Mouse (Mus musculus) stomach, embryonic 14.5 days (tissue): ENCODE results near the gene Lrfn1. TPM values are rescaled to one million over a fixed set of nuclear protein-coding genes. Genes with fewer than 3 reads are reported as not detected.

Experiments used
- ATAC-seq: fragments of 200-750 bp; cut with Nextera tagmentation; 2 replicates; pipeline ENCODE4 v1.8.0; 2017; ENCODE audit warnings: low read depth, moderate TSS enrichment; ENCODE audit not compliant: insufficient number of reproducible peaks, insufficient read depth, low FRiP score
- H3K27ac ChIP-seq: fragments of 300-500 bp; sonication (generic); 2 replicates; pipeline ENCODE4 v1.5.1; 2014; ENCODE audit warnings: mild to moderate bottlenecking, low read length, moderate library complexity, mixed read lengths
- H3K27me3 ChIP-seq: fragments of 300-500 bp; sonication (generic); 2 replicates; pipeline ENCODE4 v1.6.1; 2014; ENCODE audit warnings: low read length, control low read depth, mixed read lengths; ENCODE audit not compliant: control insufficient read depth, insufficient read depth
- H3K36me3 ChIP-seq: fragments of 300-500 bp; sonication (generic); 2 replicates; pipeline ENCODE4 v1.6.1; 2014; ENCODE audit warnings: mild to moderate bottlenecking, control low read depth, low read length, moderate library complexity, mixed read lengths; ENCODE audit not compliant: control insufficient read depth, insufficient read depth
- H3K4me1 ChIP-seq: fragments of 300-500 bp; sonication (generic); 2 replicates; pipeline ENCODE4 v1.6.1; 2014; ENCODE audit warnings: low read length, control low read depth, mixed read lengths; ENCODE audit not compliant: control insufficient read depth, insufficient read depth
- H3K4me2 ChIP-seq: fragments of 300-500 bp; sonication (generic); replicated peaks from 2 replicates; pipeline ENCODE4 v1.6.1; 2014; ENCODE audit warnings: low read depth, low read length, control low read depth
- H3K4me3 ChIP-seq: fragments of 300-500 bp; sonication (generic); 2 replicates; pipeline ENCODE4 v1.5.1; 2014; ENCODE audit warnings: low read depth, low read length, control low read depth
- H3K9ac ChIP-seq: fragments of 300-500 bp; sonication (generic); replicated peaks from 2 replicates; pipeline ENCODE4 v1.6.1; 2014; ENCODE audit warnings: low read depth, mild to moderate bottlenecking, control low read depth, low read length, moderate library complexity, mixed read lengths
- H3K9me3 ChIP-seq: fragments of 300-500 bp; sonication (generic); 2 replicates; pipeline ENCODE4 v1.6.1; 2016; ENCODE audit warnings: low read depth, low read length, control low read depth; ENCODE audit not compliant: control insufficient read depth
- whole genome bisulfite sequencing: fragments of 180-500 bp; shearing (Covaris S2); extraction: QIAGEN DNeasy Blood & Tissue Kit; methylation state at CpG from one replicate; pipeline ENCODE4 v1.1.7; 2014; 5-methylcytosine and 5-hydroxymethylcytosine counted together
- polyA plus RNA-seq: library from polyadenylated mRNA; unstranded; fragments of >200 nt; fragmentation: Nextera tagmentation; extraction: Ambion mirVana; gene quantifications from 2 replicates; pipeline ENCODE4 v1.2.1, GENCODE M21; 2014

The Lrfn1 gene
- polyA plus RNA-seq, 1 experiment from 2014 or later: 4.2 TPM

GRCm38 (mm10) chr7:28441776-28442485 lies 9.8 kb upstream of the Lrfn1 start:
- H3K4me2 ChIP-seq: no peak overlapping the region
- no peak for ATAC-seq
- WGBS: 86% methylated on average over 13 of the region's 14 CpGs

DNA sequence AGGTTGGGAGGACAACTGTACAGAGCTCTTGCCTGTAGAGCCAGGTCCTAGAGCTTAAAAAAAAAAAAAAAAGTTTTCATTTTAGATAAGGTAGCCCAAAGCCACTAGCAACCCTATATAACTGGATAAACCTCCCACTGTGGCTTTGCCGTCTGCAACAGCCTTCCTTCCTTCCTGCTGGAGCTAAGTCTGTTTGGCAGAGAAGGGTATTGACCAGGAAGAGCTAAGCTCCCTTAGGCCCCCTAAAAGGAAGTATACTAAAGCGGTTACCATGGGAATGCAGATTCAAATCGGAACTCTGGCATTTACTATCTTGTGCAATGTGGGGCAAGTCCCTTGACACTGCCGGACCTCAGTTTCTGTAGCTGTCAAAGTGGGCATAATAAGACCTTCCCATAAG lies 9.1 kb upstream of the Lrfn1 start:
- Histone ChIP-seq H3K9ac (no peak overlapping the region), H3K27ac (no peak overlapping the region), H3K27me3 (0 out of 2 replicates have a peak, but pooled peaks cover 3% of the 10 kb centered on the region), H3K4me1 (no peaks in the 10 kb centered on the region), H3K36me3 (no peaks in the 10 kb centered on the region), H3K4me2 (no peak overlapping the region), H3K9me3 (no peaks in the 10 kb centered on the region), H3K4me3 (no peak overlapping the region)
- ATAC-seq: no peak
- WGBS: 46% methylated on average over 4 of the region's 4 CpGs

More at GRCm38 (mm10) chr7:28441776-28442485, 9.8 kb upstream of the Lrfn1 start:
- no peak overlapping the region for H3K4me3 ChIP-seq
- no peaks in the 10 kb centered on the region for H3K4me1 ChIP-seq
- no peaks in the 10 kb centered on the region for H3K36me3 ChIP-seq
- H3K27ac ChIP-seq: no peak overlapping the region
- no peak overlapping the region for H3K9ac ChIP-seq
- H3K27me3 ChIP-seq: 0 out of 2 replicates have a peak, but pooled peaks cover 3% of the 10 kb centered on the region
- no peaks in the 10 kb centered on the region for H3K9me3 ChIP-seq

DNA sequence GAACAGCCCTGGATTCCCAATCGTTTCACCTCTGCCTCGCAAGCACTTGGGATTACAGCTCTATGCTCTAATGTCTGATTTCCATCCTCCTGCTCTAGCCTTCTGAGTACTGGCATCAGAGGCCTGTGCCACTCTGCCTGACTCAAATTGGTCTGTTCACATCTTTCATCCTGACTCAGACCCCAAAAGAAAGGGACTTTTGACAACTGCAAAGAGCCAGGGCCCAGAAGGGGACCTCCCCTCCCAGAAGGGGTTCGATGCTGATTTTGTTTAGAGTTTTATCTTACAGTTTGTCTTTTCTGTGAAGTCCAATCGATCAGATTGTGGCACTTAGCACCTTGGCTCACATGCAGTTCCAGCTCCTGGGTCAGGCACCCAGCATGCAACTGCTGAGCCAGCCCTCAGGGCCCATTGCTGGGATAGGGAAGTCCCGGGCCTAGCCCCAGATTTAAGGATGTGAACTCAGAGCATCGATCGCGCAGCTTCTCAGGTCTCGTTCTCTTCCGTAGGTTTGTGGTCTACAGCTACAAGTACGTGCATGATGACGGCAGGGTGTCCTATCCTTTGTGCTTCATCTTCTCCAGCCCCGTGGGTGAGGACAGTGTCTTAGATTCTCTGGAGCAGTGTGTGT lies 7.3 kb upstream of the Lrfn1 start:
- Histone ChIP-seq H3K4me2 (no peak overlapping the region), H3K4me3 (no peak overlapping the region), H3K36me3 (no peaks in the 10 kb centered on the region), H3K9ac (no peak overlapping the region), H3K27me3 (0 out of 2 replicates have a peak, but pooled peaks cover 3% of the 10 kb centered on the region), H3K4me1 (no peaks in the 10 kb centered on the region), H3K9me3 (no peaks in the 10 kb centered on the region), H3K27ac (no peak overlapping the region)
- WGBS: 79% methylated on average over 13 of the region's 13 CpGs
- ATAC-seq: no peak

- Histone ChIP-seq H3K9me3 (no peaks in the 10 kb centered on the region), H3K9ac (no peak overlapping the region), H3K4me2 (no peak overlapping the region), H3K4me3 (no peak overlapping the region), H3K4me1 (no peaks in the 10 kb centered on the region), H3K27me3 (0 out of 2 replicates have a peak, but pooled peaks cover 3% of the 10 kb centered on the region), H3K27ac (no peak overlapping the region), H3K36me3 (no peaks in the 10 kb centered on the region)
- WGBS: 6% methylated on average over 12 of the region's 12 CpGs
- no peak for ATAC-seq
These were observed 5.3 kb upstream of the Lrfn1 start for GRCm38 (mm10) chr7:28446446-28446845.

DNA sequence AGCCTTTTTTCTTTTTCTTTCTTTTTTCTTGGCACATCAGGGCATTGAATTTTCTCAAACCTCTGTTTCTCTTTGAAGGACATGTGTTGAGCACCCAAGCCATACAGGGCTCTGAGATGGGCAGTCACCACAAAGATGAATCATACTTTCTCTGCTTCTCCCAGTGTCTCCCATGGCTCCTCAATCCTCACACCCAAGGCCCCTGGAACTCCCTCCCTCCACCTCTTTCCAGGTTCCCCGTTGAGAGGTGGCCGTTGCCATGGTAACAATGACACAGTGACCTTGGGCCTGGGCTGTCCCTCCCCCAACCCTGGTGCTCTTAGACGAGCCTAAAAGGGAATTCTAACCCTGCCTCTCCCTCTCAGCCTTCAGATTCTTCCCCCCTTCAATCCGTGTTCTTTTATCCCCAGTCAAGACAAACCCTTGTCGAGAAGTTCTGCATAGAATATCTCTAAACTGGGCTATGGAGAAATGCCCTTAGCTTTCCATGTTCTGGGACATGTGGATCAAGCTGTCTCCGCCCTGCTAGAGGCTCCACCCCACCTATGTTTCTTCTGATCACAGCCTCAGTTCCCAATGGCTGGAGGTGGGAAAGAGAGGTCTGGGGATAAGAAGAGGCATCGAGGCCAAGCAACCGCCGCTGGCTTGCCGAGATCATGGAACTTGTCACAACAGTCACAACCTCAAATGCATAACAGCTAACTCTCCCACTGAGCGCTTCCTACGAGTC lies 4.5 kb upstream of the Lrfn1 start:
- Histone ChIP-seq H3K4me3 (no peak overlapping the region), H3K9me3 (no peaks in the 10 kb centered on the region), H3K4me1 (no peaks in the 10 kb centered on the region), H3K27ac (no peak overlapping the region), H3K36me3 (no peaks in the 10 kb centered on the region), H3K4me2 (no peak overlapping the region), H3K27me3 (0 out of 2 replicates have a peak, but pooled peaks cover 3% of the 10 kb centered on the region), H3K9ac (no peak overlapping the region)
- 21% methylated on average over 12 of the region's 12 CpGs for WGBS
- no peak for ATAC-seq

DNA sequence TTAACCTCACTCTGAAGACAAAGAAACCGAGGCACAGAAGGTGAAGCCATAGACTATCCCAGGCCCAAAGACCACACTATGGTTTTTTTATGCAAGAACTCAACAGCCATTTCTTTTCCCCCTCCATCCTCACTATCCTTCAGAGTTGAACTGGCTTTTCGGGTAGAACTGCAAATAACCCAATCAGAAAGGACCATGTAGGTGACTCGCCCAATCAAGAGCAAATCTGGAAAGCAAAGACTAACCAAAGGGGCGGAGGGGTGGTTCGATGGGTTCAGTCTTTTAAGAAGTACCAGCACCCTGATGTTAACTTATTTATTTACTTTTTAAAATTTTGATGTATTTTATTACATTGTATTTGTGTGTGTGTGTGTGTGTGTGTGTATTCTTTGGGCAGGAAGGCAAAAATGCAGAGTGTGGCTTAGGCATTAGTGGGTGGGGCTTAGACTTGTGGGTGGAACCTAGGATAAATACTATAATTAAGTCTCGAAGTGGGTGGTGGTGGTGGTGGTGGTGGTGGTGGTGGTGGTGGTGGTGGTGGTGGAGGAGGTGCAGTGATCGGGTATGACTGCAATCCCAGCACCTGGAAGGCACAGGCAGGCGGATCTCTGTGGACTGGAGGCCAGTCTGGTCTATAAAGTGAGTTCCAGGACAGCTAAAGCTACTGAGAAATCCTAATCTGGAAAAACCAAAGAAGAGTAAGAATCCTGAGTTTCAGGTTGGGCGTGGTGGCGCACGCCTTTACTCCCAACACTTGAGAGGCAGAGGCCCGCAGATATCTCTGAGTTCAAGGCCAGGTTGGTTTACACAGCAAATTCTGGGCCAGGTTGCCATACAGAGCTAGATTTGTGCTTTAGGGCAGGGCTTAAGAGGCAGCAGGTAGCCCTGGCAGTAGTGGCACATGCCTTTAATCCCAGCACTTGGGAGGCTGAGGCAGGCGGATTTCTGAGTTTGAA lies 3.6 kb upstream of the Lrfn1 start:
- Histone ChIP-seq H3K4me2 (no peak overlapping the region), H3K27me3 (0 out of 2 replicates have a peak, but pooled peaks cover 3% of the 10 kb centered on the region), H3K4me1 (peaks cover 6% of the 10 kb centered on the region; the same call in 1 of the 2 replicates), H3K27ac (no peak overlapping the region), H3K9ac (no peak overlapping the region), H3K4me3 (no peak overlapping the region), H3K9me3 (no peaks in the 10 kb centered on the region), H3K36me3 (no peaks in the 10 kb centered on the region)
- no peak for ATAC-seq
- 60% methylated on average over 13 of the region's 13 CpGs for WGBS

GRCm38 (mm10) chr7:28452361-28453005 lies 703 bp downstream of the Lrfn1 start:
- Histone ChIP-seq H3K4me3 (peak overlapping the region; percentile 80), H3K27me3 (no peaks in the 10 kb centered on the region), H3K4me1 (peaks cover 6% of the 10 kb centered on the region; the same call in 1 of the 2 replicates), H3K27ac (no peak overlapping the region), H3K9ac (peak overlapping the region; percentile 80), H3K4me2 (peak overlapping the region; percentile 94), H3K36me3 (no peaks in the 10 kb centered on the region), H3K9me3 (no peaks in the 10 kb centered on the region)
- 0 out of 2 replicates have a peak, but pooled peaks have one; percentile 19 for ATAC-seq
- WGBS: 1% methylated on average over 23 of the region's 24 CpGs
